8 mouse cellular contexts compared by ENCODE assay signal in genomic region chr11:96076221-96077105, GRCm38 (mm10). TPM values are rescaled to one million over a fixed set of nuclear protein-coding genes. Genes with fewer than 3 reads are reported as not detected.
DNase-seq lines count a peak whose midpoint lies in the region; ATAC-seq and TF ChIP-seq lines count a peak whose summit lies in the region.

No protein-coding gene starts in this region.

- peak overlapping the region; percentile 58 for H3K4me3 ChIP-seq in heart, adult 2 months
- H3K4me3 ChIP-seq in ES-Bruce4 (ENCODE audit: low read depth, low read length) (peak overlapping the region; percentile 57), macrophage (ENCODE audit: inconsistent target) (peak overlapping the region; percentile 36)
- peak overlapping the region; percentile 32 for H3K4me3 ChIP-seq in forebrain, postnatal 0 days (ENCODE audit: low read depth, low read length)

- ATAC-seq in forebrain, postnatal 0 days = no peak

- H3K27ac ChIP-seq in heart, adult 2 months = peak overlapping the region; percentile 81
- peak overlapping the region; percentile 90 for H3K27ac ChIP-seq in ES-Bruce4 (ENCODE audit: insufficient read depth, low read length)
- peak overlapping the region; percentile 83 for H3K27ac ChIP-seq in forebrain, postnatal 0 days (ENCODE audit: low read depth, low read length)
- H3K27ac ChIP-seq in macrophage = peak overlapping the region; percentile 47

- intact Hi-C loops in heart, adult 2 months (cut with DNase I) = no loop called here

- TF ChIP-seq EP300 in heart, adult 2 months (IDR thresholded peaks at IDR 0.05; ENCODE audit: insufficient read depth, low read depth, low read length) = no peak
- TF ChIP-seq EP300 in ES-Bruce4 (IDR thresholded peaks at IDR 0.05; ENCODE audit: insufficient read depth, low read depth, low read length) = no peak

- peaks cover 1% of the 10 kb centered on the region for H3K4me1 ChIP-seq in heart, adult 2 months (ENCODE audit: control insufficient read depth, insufficient read depth, low read length)
- H3K4me1 ChIP-seq in ES-Bruce4 (ENCODE audit: control insufficient read depth, insufficient read depth, low read length) = no peaks in the 10 kb centered on the region
- H3K4me1 ChIP-seq in forebrain, postnatal 0 days (ENCODE audit: insufficient read depth) = peaks cover 10% of the 10 kb centered on the region

- TF ChIP-seq CTCF in heart, adult 2 months (IDR thresholded peaks at IDR 0.05) = no peak
- TF ChIP-seq CTCF in ES-Bruce4 (IDR thresholded peaks at IDR 0.05; ENCODE audit: low read depth, low read length) = no peak
- TF ChIP-seq CTCF in forebrain, postnatal 0 days (IDR thresholded peaks at IDR 0.05; ENCODE audit: low read depth) = no peak

- no peaks in the 10 kb centered on the region for H3K36me3 ChIP-seq in heart, adult 2 months (ENCODE audit: control insufficient read depth, insufficient read depth, low read length)
- H3K36me3 ChIP-seq in ES-Bruce4 (ENCODE audit: control insufficient read depth, insufficient read depth, low read length, poor library complexity, severe bottlenecking) (peaks cover 9% of the 10 kb centered on the region), macrophage (ENCODE audit: inconsistent target) (peaks cover 5% of the 10 kb centered on the region)
- H3K36me3 ChIP-seq in forebrain, postnatal 0 days (ENCODE audit: insufficient read depth) = peaks cover 6% of the 10 kb centered on the region

- DNase-seq in heart, adult 2 months = no peak
- no peak for DNase-seq in heart, adult 8-10 months (ENCODE audit: low spot score)
- no peak for DNase-seq in forebrain, postnatal 0 days
- DNase-seq in Muller cell, postnatal 12 days (ENCODE audit: inconsistent ontology term) = no peak
- DNase-seq in layer of hippocampus, adult 9-10 months (ENCODE audit: low spot score) = no peak
- no peak for DNase-seq in adrenal gland, adult 8-10 months

- peak overlapping the region; percentile 48 for H3K4me2 ChIP-seq in forebrain, postnatal 0 days (ENCODE audit: low read depth)

- no peaks in the 10 kb centered on the region for H3K9me3 ChIP-seq in ES-Bruce4 (replicated peaks; ENCODE audit: control insufficient read depth, insufficient read depth, low read length, poor library complexity, severe bottlenecking)
- H3K9me3 ChIP-seq in forebrain, postnatal 0 days (ENCODE audit: low read length) = no peaks in the 10 kb centered on the region

- no peak for TF ChIP-seq POLR2A in heart, adult 2 months (IDR thresholded peaks at IDR 0.05; ENCODE audit: insufficient read depth, low read depth, low read length)
- TF ChIP-seq POLR2A in ES-Bruce4 (IDR thresholded peaks at IDR 0.05; ENCODE audit: insufficient read depth, low read length) = no peak

- 63% methylated on average over 13 of the region's 13 CpGs for WGBS in heart, adult 2 months
- 71% methylated on average over 13 of the region's 13 CpGs for WGBS in forebrain, postnatal 0 days
- WGBS in macrophage (ENCODE audit: missing documents) = 77% methylated on average over 13 of the region's 13 CpGs

- no peaks in the 10 kb centered on the region for H3K79me2 ChIP-seq in heart, adult 2 months (replicated peaks; ENCODE audit: control insufficient read depth, insufficient read depth, low read length)
- H3K79me2 ChIP-seq in macrophage (ENCODE audit: inconsistent target) = peaks cover 25% of the 10 kb centered on the region

- H3K27me3 ChIP-seq in heart, adult 2 months (ENCODE audit: control insufficient read depth, insufficient read depth, low read length) = no peaks in the 10 kb centered on the region
- no peaks in the 10 kb centered on the region for H3K27me3 ChIP-seq in ES-Bruce4 (ENCODE audit: control insufficient read depth, insufficient read depth, low read length, poor library complexity, severe bottlenecking)
- no peaks in the 10 kb centered on the region for H3K27me3 ChIP-seq in forebrain, postnatal 0 days (ENCODE audit: insufficient read depth, low read length)

- 0 out of 2 replicates have a peak overlapping the region, but pooled peaks have one; percentile 27 for H3K9ac ChIP-seq in heart, adult 2 months (ENCODE audit: low read depth, low read length)
- H3K9ac ChIP-seq in ES-Bruce4 (ENCODE audit: low read depth, poor library complexity, severe bottlenecking) = peak overlapping the region; percentile 69
- H3K9ac ChIP-seq in forebrain, postnatal 0 days = peak overlapping the region; percentile 35; the same call in 1 of the 2 replicates

RNA-seq across cellular contexts. Expression of gene Atp5g1, which starts 1.0 kb away (rescaled TPM):
- 1,000 to 10,000 TPM; 3,096 to 3,522 TPM for total RNA-seq in heart, adult 2 months (2021)
- polyA plus RNA-seq in heart, adult 2 months (2012; rRNA removed) = 5,903 and 6,025 TPM in 2 replicates
- total RNA-seq in heart, adult 8-10 months (2022) = 1,000 to 10,000 TPM; 3,689 to 3,785 (median 3,746) TPM
- 184 and 191 TPM in 2 replicates for polyA plus RNA-seq in ES-Bruce4 (2011; ENCODE audit: insufficient read depth, insufficient read length, low read depth, missing spikeins)
- total RNA-seq in forebrain, postnatal 0 days (2014; rRNA removed) = 348 and 355 TPM in 2 replicates
- 925 and 1,026 TPM in 2 replicates for polyA plus RNA-seq in forebrain, postnatal 0 days (2015; fragmentation: Nextera tagmentation; extraction: Ambion mirVana)
- total RNA-seq in macrophage (2018; cell fraction: chromatin; rRNA removed) = 10 to 100 TPM in 2 of 26 experiments, 1 to 10 TPM in 22, under 1 TPM in 2; 0.76 to 16.5 (median 3.3) TPM
- 100 to 1,000 TPM in 10 of 26 experiments, 10 to 100 TPM in 16; 76.6 to 129 (median 95.2) TPM for total RNA-seq in macrophage (2018; cell fraction: cytosol; rRNA removed)
- total RNA-seq in macrophage (2018; cell fraction: nucleus; rRNA removed) = 10 to 100 TPM in 19 of 26 experiments, 1 to 10 TPM in 7; 4.3 to 29.3 (median 14.0) TPM
- polyA plus RNA-seq in macrophage (2018) = 39.0 to 216 TPM (median 98.4 TPM) in 3 replicates
- total RNA-seq in adrenal gland, adult 8-10 months (2022) = 100 to 1,000 TPM; 227 to 500 (median 292) TPM

RNA-seq across cellular contexts. Expression of gene Ube2z, which starts 11.3 kb away (rescaled TPM):
- 10 to 100 TPM; 29.5 to 29.7 TPM for total RNA-seq in heart, adult 2 months (2021)
- 22.9 and 41.1 TPM in 2 replicates for polyA plus RNA-seq in heart, adult 2 months (2012; rRNA removed)
- total RNA-seq in heart, adult 8-10 months (2022) = 10 to 100 TPM; 28.1 to 32.7 (median 30.7) TPM
- polyA plus RNA-seq in ES-Bruce4 (2011; ENCODE audit: insufficient read depth, insufficient read length, low read depth, missing spikeins) (85.7 and 86.6 TPM in 2 replicates), macrophage (2018) (33.4 to 44.7 TPM (median 40.1 TPM) in 3 replicates)
- total RNA-seq in forebrain, postnatal 0 days (2014; rRNA removed) = 54.9 and 56.2 TPM in 2 replicates
- 29.4 and 35.4 TPM in 2 replicates for polyA plus RNA-seq in forebrain, postnatal 0 days (2015; fragmentation: Nextera tagmentation; extraction: Ambion mirVana)
- total RNA-seq in macrophage (2018; cell fraction: chromatin; rRNA removed) = 10 to 100 TPM; 21.4 to 70.6 (median 33.0) TPM
- total RNA-seq in macrophage (2018; cell fraction: cytosol; rRNA removed) = 10 to 100 TPM; 47.6 to 87.1 (median 53.3) TPM
- 10 to 100 TPM; 29.5 to 80.1 (median 51.4) TPM for total RNA-seq in macrophage (2018; cell fraction: nucleus; rRNA removed)
- 10 to 100 TPM; 53.9 to 60.0 (median 57.0) TPM for total RNA-seq in adrenal gland, adult 8-10 months (2022)

RNA-seq across cellular contexts. Expression of gene Calcoco2, which starts 35.3 kb away (rescaled TPM):
- not detected for total RNA-seq in heart, adult 2 months (2021)
- polyA plus RNA-seq in heart, adult 2 months (2012; rRNA removed) = not detected in 2 replicates
- under 1 TPM in 1 of 4 experiments, not detected in 3; 0.29 TPM for total RNA-seq in heart, adult 8-10 months (2022)
- polyA plus RNA-seq in ES-Bruce4 (2011; ENCODE audit: insufficient read depth, insufficient read length, low read depth, missing spikeins) = 16.7 and 18.0 TPM in 2 replicates
- total RNA-seq in forebrain, postnatal 0 days (2014; rRNA removed) = not detected in 2 replicates
- 0.10 TPM in 1 of 2 replicates, not detected in the other for polyA plus RNA-seq in forebrain, postnatal 0 days (2015; fragmentation: Nextera tagmentation; extraction: Ambion mirVana)
- total RNA-seq in macrophage (2018; cell fraction: chromatin; rRNA removed) = not detected
- total RNA-seq in macrophage (2018; cell fraction: cytosol; rRNA removed) = not detected
- total RNA-seq in macrophage (2018; cell fraction: nucleus; rRNA removed) = not detected
- polyA plus RNA-seq in macrophage (2018) = not detected in 3 replicates
- total RNA-seq in adrenal gland, adult 8-10 months (2022) = not detected

RNA-seq across cellular contexts. Expression of gene Snf8, which starts 41.8 kb away (rescaled TPM):
- total RNA-seq in heart, adult 2 months (2021) = 10 to 100 TPM; 44.9 to 49.1 TPM
- polyA plus RNA-seq in heart, adult 2 months (2012; rRNA removed) = 18.8 and 23.0 TPM in 2 replicates
- 10 to 100 TPM; 41.5 to 49.4 (median 46.7) TPM for total RNA-seq in heart, adult 8-10 months (2022)
- polyA plus RNA-seq in ES-Bruce4 (2011; ENCODE audit: insufficient read depth, insufficient read length, low read depth, missing spikeins) (56.1 and 62.1 TPM in 2 replicates), macrophage (2018) (81.3 to 105 TPM (median 84.8 TPM) in 3 replicates)
- 36.5 and 36.7 TPM in 2 replicates for total RNA-seq in forebrain, postnatal 0 days (2014; rRNA removed)
- polyA plus RNA-seq in forebrain, postnatal 0 days (2015; fragmentation: Nextera tagmentation; extraction: Ambion mirVana) = 112 and 120 TPM in 2 replicates
- 10 to 100 TPM; 27.4 to 71.1 (median 53.8) TPM for total RNA-seq in macrophage (2018; cell fraction: chromatin; rRNA removed)
- total RNA-seq in macrophage (2018; cell fraction: cytosol; rRNA removed) = 100 to 1,000 TPM in 4 of 26 experiments, 10 to 100 TPM in 22; 76.1 to 112 (median 90.6) TPM
- total RNA-seq in macrophage (2018; cell fraction: nucleus; rRNA removed) = 10 to 100 TPM; 30.2 to 56.7 (median 44.0) TPM
- 10 to 100 TPM; 77.6 to 95.6 (median 86.3) TPM for total RNA-seq in adrenal gland, adult 8-10 months (2022)

RNA-seq across cellular contexts. Expression of gene Gip, which starts 52.1 kb away (rescaled TPM):
- total RNA-seq in heart, adult 2 months (2021) = not detected
- polyA plus RNA-seq in heart, adult 2 months (2012; rRNA removed) = not detected in 2 replicates
- not detected for total RNA-seq in heart, adult 8-10 months (2022)
- polyA plus RNA-seq in ES-Bruce4 (2011; ENCODE audit: insufficient read depth, insufficient read length, low read depth, missing spikeins) (not detected in 2 replicates), macrophage (2018) (not detected in 3 replicates)
- not detected in 2 replicates for total RNA-seq in forebrain, postnatal 0 days (2014; rRNA removed)
- polyA plus RNA-seq in forebrain, postnatal 0 days (2015; fragmentation: Nextera tagmentation; extraction: Ambion mirVana) = not detected in 2 replicates
- total RNA-seq in macrophage (2018; cell fraction: chromatin; rRNA removed) = not detected
- not detected for total RNA-seq in macrophage (2018; cell fraction: cytosol; rRNA removed)
- not detected for total RNA-seq in macrophage (2018; cell fraction: nucleus; rRNA removed)
- total RNA-seq in adrenal gland, adult 8-10 months (2022) = not detected
